Mouse (Mus musculus) cerebellum, adult 18-20 months (tissue): Measurements from ENCODE around the gene Hspb11.

ENCODE experiments used
- DNase-seq, 2 experiments: peaks; one replicate each; pipeline ENCODE4 v3.0.0; 2021

Gene Hspb11

DNA sequence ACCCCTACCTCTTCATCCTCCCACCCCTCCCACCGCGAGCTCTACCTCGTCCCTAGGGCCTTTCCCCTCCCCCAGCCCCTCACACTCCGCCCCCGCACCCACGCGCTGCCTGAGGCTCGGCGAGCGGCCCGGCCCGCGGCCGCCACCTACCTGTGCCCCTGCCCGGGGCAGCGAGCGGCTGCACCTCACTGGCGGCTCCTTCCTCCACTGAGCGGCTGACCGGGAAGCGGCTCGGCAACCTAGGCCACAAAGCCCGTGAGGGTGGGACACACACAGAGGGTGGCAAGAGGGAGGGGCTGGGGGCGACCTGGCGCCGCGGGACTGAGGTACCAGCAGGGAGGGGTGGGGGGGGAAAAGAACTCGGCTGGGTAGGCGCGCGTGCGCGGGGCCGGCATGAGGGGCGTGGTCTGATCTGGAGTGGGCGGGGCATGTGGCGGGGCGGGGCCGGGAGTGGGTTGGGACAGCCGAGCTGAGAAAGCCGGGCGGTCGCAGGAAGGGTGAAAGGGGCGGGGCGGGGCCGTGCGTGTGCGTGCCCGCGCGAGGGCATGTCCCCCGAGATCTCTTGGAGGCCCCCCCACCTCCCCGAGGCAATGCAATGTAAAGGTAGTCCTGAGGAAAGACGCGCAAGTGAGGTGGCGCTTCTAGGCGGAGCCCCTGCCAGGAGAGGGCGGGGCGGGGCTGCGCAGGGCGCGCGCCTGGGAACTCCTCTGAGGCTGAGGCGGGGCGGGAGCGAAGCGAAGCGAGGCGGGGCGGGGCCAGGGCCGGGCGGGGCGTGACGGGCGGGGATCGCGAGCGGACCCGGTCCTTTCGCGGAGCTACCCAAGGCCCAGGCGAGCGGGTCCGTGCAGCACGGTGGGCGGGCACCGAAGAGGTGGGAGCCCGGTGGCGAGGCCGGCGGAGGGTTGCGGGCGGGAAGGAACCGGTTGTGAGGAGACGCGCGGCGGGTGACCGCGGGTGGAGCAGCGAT lies at the start of gene Hspb11, which contains the start of gene Lrrc42:
Gene Hspb11 (plus strand): TSS at position 469 of the 967 bp plus-strand sequence.
Gene Lrrc42 (minus strand): TSS at position 408 of the 967 bp plus-strand sequence.
- peak; percentile 94 to 96 for DNase-seq

DNA sequence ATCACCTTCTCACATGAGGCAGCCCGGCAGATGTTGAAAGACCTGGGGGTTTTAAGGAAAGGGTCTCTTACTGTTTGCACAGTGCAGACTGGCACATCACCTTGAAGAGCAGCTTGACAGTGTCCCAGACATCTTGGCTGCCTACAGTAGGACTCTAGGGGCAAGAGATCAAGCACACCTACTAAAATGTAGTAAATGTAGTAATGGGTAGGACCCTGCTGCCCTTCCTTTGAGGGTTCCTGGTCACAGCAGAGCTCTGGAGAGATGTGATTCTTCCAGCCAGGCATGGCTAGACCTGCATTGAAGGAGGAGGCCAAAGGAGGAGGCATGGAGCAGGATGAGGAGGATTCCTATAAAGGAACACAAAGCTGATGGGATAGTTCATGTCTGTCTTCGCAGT lies 46.4 kb upstream of the Hspb11 start:
- no peak for DNase-seq

DNA sequence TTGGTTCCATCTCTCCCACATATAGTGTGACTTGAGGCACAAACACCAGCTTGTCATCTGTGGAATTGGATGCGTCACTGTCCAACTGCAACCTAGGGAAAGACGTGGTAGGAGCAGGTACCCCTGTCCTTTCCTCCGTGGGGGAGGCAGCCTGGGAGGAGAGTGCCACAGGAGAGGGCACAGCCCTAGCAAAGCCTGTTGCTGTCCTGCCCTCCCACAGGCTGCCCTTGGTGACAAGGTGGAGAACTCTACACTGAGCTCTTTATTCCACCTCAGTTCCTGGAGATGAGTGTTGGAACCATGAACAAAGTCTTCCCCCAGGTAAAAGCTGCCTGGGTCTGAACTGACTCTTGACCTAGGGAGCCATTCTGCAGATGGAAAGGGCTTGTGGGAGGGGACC lies 44.5 kb upstream of the Hspb11 start, which contains the start of gene Ldlrad1:
Gene Ldlrad1 (plus strand): TSS at position 301 of the 400 bp plus-strand sequence.
- DNase-seq: no peak

DNA sequence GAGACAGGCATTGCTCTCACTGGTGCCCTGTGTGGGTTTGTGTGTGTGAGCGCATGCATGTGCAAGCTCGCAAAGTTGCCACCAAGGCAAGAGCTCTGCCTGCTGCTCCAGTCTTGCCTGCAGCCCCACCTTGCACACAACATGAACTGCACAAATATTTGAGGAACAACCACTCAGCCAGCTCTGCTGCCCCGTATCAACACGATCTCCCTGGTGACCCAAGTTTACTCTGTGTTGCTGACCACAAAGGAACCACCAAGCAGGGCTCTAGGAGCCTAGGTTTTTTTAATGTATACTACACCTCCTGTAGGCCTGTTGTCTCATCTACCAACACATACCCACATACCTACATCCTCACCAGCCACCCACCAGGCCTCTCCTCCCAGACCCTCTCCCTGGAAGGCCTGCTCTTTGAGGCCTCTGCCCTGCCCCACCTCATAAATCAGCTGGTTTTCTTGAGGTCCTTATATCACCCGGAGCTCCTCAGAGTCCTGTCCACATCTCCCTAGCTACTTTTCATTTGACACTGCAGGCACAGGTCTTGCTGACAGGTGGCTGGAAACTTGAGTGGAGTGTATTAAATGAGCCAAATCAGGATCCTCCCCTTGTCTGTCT lies 42.8 kb upstream of the Hspb11 start:
- no peak for DNase-seq

DNA sequence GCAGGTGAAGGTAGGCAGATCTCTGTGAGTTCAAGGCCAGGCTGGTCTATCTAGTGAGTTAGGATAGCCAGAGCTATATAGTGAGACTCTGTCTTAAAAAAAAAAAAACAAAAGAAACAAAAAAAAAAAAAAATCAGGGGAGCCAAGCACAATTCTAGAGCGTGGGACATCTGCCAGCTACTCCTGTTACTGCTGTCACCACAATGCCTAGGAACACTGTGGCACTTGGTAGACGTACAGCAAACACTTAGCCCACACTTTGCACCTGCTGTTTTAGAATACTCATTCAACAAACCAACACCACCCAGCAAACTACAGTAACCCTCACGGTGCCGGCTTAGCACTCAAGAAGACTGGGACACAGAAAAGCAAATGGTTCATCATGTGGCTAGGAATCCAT lies 41.9 kb upstream of the Hspb11 start:
- no peak for DNase-seq

DNA sequence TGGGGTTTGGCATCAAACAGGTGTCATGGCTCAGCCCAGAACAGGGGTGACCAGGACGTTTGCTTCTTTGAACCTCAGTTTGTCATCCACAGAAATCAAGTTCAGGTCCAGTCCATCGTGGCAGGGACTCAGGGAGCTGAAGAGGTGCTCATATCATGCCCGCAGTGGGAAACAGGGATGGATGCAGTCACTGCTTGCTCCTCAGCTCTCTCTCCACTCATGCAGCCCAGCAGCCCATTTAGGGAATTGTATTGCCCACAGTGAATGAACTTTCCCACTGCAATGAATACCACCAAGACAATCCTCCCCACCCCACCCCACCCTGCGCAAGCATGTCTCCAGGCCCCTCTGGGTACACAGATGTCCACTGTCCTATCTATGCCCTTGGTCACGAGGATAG lies 41.5 kb upstream of the Hspb11 start:
- no peak for DNase-seq

DNA sequence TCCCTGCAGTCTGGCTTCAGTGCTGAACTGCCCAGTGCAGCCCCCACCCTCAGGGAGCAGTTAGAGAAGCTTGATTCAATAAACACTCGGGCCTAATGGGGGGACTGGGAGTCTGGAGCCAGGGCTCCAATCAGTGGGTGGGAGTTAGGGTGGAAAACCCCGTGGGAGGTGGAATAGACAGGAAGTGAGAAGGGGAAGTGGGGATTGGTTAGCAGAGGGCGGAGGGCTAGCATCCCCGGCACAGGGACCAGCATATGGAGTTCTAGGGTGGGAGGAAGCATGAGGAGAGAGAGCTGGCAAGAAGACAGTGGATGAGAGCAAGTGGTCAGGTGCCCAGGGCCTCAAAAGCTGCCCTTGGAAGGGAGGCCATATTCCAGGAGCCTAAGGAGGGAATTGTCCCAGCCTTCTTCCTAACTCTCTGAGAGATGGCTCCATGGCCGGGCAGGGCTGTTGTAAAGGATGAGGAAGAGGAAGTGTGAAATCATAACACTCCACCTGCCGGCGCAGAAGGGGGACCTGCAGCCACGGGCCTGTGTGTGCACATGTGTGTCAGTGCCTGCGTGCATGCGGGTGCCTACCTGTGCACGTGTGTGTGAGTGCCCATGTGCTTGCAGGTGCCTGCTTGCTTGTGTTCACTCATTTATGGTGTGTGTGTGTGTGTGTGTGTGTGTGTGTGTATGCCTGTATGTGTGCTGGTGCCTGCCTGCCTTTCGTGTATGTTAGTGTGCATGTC lies 39.9 kb upstream of the Hspb11 start:
- no peak for DNase-seq

DNA sequence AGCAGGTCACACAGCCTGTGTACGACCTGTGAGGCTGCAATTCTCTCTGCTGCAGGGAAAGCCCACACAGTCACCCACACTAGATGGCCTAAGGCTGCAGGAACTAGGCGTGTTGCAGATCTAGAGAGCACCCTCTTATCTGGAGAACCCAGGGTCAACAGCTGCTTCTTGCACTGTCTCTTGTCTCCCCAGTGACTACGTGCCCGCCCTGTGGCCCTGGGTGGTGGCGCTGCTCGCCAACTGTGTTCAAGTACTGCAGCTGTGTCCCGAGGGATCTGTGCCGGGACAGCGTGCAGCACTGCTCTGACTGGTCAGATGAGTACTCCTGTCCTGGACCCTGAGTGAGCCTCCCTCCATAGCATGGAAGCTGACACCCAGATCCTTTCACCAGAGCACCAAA lies 35.8 kb upstream of the Hspb11 start:
- DNase-seq: no peak

DNA sequence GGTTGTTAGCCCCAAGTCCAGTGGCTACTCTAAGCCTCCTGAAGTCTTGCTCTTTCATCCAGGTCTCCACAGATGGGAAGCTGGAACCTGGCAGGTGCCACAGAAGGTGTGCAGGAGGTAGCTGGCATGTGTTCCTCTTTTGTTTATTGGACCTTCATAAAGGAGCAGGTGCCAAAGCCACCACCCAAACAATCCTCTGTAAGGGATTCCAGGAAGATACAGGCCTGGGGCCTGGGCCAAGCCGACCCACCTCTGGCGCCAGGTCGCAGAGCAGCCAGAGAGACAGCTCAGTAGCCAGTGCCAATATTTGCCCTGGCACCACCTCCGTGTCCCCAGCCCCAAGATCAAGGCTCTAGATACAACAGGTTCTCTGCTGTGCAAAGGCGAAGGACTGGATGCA lies 31.9 kb upstream of the Hspb11 start:
- peak; percentile 13 to 17 for DNase-seq

DNA sequence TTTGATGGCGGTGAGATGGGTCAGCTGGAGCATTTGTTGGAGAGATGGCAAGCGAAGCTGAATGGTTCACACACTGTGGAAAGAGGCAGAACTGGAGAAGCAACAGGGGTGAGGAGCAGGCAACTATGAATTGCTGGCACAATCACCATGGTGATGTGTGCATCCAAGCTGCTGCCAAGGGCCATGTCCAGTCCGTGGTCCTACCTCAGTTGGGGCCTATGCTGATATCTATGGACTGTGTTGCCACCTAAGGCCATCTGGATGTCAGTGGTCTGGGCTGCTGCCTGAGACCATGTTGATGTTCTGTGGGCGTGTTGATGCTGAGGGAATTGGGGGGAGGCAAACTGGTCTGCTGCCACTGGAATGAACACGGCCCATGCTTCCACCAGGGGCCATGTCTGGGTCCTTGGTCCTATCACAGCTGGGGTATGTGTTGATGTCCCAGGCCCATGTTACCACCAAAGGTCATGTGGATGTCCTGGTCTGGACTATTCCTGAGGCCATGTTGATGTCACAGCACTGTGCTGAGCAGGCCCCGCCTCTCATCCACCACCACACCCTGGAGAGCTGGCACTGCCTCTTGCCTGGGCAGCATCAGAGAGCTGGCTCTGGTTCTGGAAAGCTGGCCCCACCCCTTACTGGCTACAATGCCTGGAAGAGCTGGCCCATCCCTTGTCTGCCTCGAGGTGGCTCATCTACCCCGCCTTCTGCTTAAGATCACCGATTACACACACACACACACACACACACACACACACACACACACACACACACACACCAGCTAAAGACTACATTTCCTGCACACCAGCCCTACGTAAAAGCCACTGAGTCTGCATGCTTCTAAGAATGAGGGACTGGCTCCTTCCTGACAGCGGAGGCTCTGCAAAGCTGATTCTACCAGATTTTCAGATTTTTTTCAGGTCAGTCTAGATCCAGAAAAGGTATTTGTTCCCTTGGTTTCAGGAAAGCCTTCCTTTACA lies 29.9 kb upstream of the Hspb11 start:
- DNase-seq: peak in 1 of 2 experiments; percentile 25

DNA sequence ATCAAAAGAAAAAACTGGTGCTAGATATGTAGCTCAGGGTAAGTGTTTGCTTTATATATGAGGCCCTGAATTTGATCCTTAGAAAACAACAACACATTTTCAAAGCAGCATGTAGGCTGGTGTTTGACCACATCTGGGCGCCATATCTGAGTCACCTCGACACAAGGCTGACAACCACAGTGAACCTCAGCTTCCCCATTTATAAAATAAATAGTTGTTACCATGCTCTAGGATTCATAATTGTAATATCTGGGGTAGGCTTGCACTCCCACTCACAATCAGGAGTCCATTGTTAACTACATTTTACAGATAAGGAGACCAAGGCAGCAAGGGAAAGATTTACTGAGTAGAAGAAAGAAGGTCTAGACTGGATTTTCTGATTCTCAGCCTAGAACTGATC lies 27.1 kb upstream of the Hspb11 start:
- no peak for DNase-seq

DNA sequence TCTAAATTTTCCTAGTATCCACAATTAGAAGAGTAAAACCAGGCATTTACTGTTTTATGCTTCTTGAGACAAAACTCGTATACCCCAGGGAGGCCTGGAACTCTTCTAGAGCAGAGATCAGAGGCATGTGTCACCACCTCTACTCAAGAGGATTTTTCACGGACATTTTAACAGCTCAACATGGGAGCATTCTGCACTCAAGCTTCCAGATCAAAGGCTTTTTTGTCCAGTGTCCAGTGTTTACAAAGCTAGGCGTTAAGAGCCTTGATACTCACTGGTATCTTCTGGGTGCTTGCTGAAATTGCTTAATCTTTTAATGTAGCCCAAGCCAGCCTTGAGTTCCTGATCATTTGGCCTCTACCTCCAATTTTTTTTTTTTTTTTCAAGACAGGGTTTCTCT lies 21.2 kb upstream of the Hspb11 start:
- no peak for DNase-seq

DNA sequence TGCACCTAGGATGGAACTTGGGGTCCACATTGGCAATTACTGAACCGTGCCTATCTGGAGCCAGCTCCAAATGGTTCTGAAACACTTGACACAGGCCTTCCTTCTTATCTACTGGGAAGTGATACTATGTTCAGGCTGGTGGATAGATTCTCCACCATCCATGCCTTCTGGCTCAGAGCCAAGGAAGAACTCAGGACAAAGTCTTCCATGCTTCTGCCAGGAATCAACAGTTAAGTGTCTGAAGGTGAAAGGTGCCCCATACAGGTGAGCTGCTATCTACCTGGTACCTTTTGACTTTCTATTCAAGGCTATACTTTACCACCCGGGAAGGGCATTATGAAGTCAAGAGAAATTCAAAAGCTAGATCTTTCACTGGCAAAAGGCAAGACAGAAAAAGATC lies 15.1 kb upstream of the Hspb11 start:
- no peak for DNase-seq

DNA sequence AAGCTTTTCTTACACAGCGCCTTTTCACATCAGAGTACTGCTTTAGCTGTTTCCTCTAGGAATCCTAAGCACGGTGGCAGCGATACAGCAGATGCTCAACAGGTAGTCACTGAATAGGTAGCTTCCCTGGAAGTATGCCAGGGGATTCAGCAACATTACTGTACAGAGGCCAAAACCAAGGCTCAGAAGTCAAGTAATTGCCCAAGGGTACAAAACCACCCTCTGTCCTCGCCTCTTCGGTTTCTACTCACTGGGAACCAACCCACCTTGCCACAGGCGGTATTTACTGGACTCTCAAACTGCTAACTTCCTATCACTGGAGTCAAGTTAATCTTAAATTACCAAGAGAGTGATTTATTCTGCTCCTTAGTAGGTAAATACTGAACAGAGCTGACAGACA lies 13.2 kb upstream of the Hspb11 start:
- no peak for DNase-seq

DNA sequence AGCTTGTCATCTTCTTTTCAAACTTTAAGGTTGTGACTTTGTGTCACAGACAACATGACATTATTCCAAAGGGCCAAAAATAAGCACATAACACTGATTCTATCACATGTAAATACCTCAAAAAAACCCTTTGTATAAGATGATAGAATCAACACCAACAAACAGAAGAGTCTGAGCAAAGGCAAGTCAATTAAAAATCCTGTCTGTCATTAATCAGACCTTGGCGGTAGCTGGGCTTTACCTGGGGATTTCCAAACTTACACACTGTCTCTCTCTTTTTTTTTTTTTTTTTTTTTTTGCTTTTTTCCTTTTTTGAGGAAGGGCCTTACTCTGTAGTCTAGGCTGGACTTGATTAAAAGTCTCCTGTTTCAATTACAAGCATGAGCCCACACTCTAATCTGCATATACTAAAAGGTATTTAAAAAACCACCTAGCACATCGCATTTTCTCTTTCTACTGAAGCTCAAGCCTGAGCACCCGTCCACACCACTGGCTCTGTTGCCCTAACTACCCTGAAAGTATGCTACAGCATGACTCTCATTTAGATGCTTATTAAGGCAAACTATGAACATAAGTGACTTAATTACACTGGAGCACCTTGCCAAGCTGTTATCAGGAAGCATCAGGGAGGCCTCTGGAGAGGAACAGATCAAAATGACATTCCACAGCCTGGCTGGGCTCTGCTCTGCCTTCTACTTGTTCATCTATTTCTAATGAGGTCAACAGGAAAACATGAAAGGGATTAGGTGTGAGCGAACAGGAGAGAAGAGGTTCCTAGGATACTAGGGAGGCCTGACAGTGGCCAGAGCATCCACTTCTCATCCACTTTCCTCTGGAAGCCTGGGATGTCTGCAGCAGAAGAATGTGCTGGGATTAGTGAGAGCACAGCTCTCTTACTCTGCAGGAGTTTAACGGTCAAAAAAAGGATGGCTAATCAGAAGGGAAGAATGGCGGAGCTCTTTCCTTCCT lies 9.7 kb upstream of the Hspb11 start:
- DNase-seq: no peak

DNA sequence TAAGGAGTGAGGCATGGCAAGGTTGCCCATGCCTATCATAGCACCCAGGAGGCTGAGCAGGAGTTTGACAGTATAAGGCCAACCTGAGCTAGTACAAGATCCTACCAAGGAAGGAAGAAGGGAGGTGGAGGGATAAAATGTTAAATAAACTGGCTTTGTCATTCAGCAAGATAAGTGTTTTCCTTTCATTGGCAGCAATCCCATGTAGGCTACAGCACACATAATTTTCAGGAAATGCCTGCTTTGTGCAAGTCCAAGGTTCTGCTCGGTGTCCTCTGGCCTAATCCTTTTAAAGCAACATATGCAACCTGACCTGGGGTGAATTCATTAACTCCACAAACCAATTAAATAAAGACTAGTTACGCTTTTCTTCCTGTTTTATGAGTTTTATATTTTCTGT lies 8.0 kb upstream of the Hspb11 start:
- DNase-seq: no peak

DNA sequence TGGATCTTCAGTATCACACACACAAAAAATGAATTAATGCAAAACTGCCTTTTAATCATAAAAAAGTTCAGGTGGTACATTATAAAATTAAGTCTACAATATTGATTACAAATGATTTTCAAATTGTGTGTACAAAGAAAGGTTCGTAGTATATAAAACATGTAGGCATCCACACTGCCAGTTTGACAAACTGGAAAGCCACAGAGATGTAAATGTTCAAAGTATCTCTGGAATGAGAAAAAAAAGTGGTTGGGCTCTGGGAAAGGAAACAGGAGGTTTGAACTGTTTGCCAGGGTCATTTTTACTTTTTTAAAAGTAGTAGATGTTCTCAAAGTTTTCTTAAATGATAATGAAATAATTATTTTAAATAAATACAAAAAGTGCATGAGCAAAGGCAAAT lies 7.4 kb upstream of the Hspb11 start:
- DNase-seq: no peak

DNA sequence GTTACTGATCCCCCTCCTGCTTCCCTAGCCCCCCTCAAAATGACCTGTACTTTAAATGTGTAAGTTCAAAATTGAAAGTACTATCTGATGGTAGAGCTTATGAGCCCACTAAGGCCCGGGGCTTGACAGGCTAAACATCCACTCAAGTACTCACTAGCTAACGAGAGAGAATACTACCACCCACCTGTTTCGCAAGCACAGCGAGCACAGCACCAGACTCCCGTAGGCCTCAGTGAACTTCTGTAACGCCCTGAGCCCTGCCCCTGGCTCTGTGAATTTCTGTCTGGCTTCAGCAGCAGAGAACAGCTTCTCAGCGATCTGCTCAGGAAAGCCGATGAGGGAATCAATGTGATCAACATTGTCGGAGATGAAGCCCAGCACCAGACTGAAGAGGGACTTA lies 6.3 kb upstream of the Hspb11 start:
- DNase-seq: no peak

DNA sequence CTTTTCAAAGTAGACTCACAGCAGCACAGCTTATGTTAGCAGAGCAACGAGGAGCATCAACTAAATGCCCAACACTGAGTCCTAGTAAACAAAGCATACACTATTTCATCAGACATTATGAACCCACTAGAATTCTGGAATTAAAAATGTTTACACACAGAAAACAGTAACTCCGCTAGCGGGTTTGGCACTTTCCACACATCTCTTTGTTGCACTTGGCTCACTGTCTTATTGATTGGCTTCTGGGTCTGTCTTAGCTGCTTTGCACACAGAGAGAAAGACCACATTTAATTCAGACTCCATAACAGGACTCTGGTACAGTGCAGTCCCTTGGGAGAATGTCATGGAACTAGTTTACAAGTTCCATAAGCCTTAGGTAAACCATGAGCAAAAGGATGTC lies 5.3 kb upstream of the Hspb11 start:
- DNase-seq: no peak

DNA sequence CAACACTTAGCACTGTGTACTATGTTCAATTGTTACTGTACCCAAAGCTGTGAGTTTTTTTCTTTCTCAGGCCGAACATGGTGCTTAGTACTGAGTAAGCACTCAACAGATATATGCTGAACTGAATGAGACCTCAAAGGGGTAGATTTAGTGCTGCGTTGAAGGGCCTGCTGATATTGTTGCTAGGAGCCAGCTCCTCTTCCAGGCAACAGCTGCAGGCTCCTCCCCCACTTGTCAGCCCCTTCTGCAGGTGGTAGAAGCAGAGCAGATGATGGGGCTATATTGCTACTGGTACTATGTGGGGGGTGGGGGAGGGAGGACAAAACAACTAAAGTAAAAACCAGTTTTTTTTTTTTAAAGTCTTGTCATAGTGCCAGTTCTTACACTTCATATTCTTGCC lies 3.9 kb upstream of the Hspb11 start:
- DNase-seq: no peak

DNA sequence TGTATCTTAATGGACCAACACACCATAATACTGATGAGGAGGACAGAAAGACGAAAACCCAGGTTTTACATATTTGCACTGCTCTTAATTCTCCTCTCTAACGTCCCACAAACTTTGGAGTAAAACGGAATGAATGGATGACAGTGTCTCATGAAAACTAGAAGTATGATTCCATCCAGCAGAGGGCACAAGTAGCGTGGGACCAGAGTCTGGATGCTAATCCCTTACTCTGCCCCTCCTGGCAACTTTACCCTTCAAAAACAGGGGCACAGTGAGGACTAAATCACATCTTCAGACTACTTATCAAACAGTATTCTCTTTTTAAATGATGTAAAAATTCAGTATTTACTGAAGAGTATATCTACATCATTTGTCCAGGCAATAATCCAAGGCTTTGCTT lies 2.9 kb upstream of the Hspb11 start:
- peak; percentile 49 to 54 for DNase-seq
